Comparison of ENCODE assay signal across 8 mouse cellular contexts in the genomic region with DNA sequence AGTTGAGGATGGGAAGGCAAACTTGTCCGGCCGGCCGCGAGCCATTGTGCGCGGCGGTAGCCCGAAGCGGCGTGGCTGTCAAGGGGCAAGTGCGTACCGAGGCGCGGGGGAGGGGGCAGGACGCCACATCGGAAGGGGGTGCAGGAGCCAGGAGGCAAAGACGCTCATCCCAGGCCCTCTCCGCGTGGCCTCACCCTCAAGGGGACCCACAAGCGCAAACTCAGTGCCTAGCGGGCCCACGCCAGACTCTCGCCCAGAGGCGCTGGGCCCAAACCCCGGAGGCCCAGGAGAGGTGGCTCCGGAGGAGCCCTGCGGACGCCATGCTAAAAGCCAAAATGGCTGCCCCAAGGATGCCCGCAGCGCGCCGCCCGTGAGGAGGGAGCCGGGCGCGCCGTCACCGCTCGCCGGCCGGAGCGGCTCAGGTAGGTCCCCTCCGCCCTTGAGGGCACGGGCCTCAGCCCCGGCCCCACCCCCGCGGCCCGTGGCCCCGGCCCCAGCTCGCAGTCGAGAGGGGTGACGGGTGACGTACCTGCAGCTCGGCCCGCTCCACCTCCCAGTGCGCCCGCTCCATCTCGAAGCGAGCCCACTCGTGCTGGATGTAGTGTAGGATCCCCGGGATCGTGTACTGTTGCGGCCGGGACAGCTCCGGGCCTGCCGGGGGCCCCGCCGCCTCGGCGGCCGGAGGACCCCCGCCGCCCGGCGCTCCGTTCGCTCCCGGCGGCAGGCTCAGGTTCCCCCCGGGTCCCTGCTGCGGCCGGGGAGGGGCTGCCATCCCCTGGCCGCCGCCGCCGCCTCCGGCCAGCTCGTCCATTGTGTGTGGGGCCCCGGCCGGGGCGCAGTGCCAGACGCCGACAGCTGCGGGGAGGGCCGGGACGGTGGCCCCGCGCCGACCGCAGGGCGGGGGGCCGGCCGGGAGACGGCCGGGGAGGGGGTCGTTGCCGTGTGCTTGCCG. TPM values are rescaled to one million over a fixed set of nuclear protein-coding genes. Genes with fewer than 3 reads are reported as not detected.
A peak's percentile ranks its signal among the peaks of the same experiment; 100 is the strongest.
DNase-seq lines count a peak whose midpoint lies in the region; ATAC-seq lines count a peak whose summit lies in the region.

A gene (plus strand): TSS at position 141 of the 952 bp plus-strand sequence.

- H3K36me3 ChIP-seq in hindbrain, embryonic 11.5 days (ENCODE audit: control insufficient read depth, insufficient read depth, low read length): no peaks in the 10 kb centered on the region

- peak within 1 kb of the TSS; percentile 99 for H3K9ac ChIP-seq in hindbrain, embryonic 11.5 days (ENCODE audit: low read depth, low read length)

- peak within 1 kb of the TSS; percentile 67 for H3K4me2 ChIP-seq in hindbrain, embryonic 11.5 days (replicated peaks; ENCODE audit: low read depth, low read length)

- H3K4me3 ChIP-seq in hindbrain, embryonic 11.5 days (ENCODE audit: low read depth, low read length): peak within 1 kb of the TSS; percentile 98

- no peaks in the 10 kb centered on the region for H3K9me3 ChIP-seq in hindbrain, embryonic 11.5 days (ENCODE audit: control insufficient read depth, low read length)

- DNase-seq in Muller cell, postnatal 12 days (ENCODE audit: inconsistent ontology term): peak; percentile 77
- peak; percentile 84 for DNase-seq in cerebellum, adult 9-11 months
- peak; percentile 61 to 72 for DNase-seq in frontal cortex, postnatal 10 days (ENCODE audit: low spot score in 2 of 2)
- peak; percentile 83 for DNase-seq in hindbrain, embryonic 11.5 days (ENCODE audit: low spot score)
- DNase-seq in layer of hippocampus, postnatal 36 days: peak; percentile 74 to 80
- DNase-seq in lung, postnatal 25 days (ENCODE audit: low spot score): peak; percentile 66
- peak; percentile 53 for DNase-seq in retina, adult 2 months (ENCODE audit: low read depth, low spot score)
- peak; percentile 79 for DNase-seq in thymus, postnatal 25 days

- H3K27me3 ChIP-seq in hindbrain, embryonic 11.5 days (ENCODE audit: control insufficient read depth, insufficient read depth, low read length): no peaks in the 10 kb centered on the region

- ATAC-seq in hindbrain, embryonic 11.5 days (ENCODE audit: low FRiP score): peak; percentile 85

- H3K4me1 ChIP-seq in hindbrain, embryonic 11.5 days (replicated peaks; ENCODE audit: control insufficient read depth, insufficient read depth, low read length): no peaks in the 10 kb centered on the region

- H3K27ac ChIP-seq in hindbrain, embryonic 11.5 days (ENCODE audit: low read depth, low read length): peak within 1 kb of the TSS; percentile 100

- under 1% methylated on average over 69 of the region's 108 CpGs for WGBS in hindbrain, embryonic 11.5 days

RNA-seq across cellular contexts. Expression of the gene that starts here (rescaled TPM):
- 55.2 and 57.8 TPM in 2 replicates for polyA plus RNA-seq in hindbrain, embryonic 11.5 days (2014; fragmentation: Nextera tagmentation; extraction: Ambion mirVana)
- 10 to 100 TPM; 49.6 to 51.1 TPM for total RNA-seq in layer of hippocampus, postnatal 36 days (2021)

Comparison
In these comparisons a context has a peak if more than half of its experiments do, and no peak if none do; other contexts are left out.
1. Peak in every context shown above with its lines: DNase-seq, ATAC-seq, H3K4me3 ChIP-seq and H3K27ac ChIP-seq.